Mouse (Mus musculus) limb, embryonic 14.5 days (tissue): ENCODE results near the gene Mycbp2. TPM values are rescaled to one million over a fixed set of nuclear protein-coding genes. Genes with fewer than 3 reads are reported as not detected.

Source experiments
- ATAC-seq: fragments of 200-750 bp; cut with Nextera tagmentation; 2 replicates; pipeline ENCODE4 v1.8.0; 2017; ENCODE audit warnings: low read depth, moderate number of reproducible peaks, moderate TSS enrichment; ENCODE audit not compliant: low FRiP score
- DNase-seq: peaks from one replicate; pipeline ENCODE4 v3.0.0-alpha.2; 2015; ENCODE audit warnings: low spot score
- H3K27ac ChIP-seq: fragments of 300-500 bp; sonication (generic); replicated peaks from 2 replicates; pipeline ENCODE4 v1.5.1; 2014; ENCODE audit warnings: low read depth, mild to moderate bottlenecking, low read length, moderate library complexity, mixed read lengths
- H3K27me3 ChIP-seq: fragments of 300-500 bp; sonication (generic); 2 replicates; pipeline ENCODE4 v1.6.1; 2014; ENCODE audit warnings: low read length, mixed read lengths; ENCODE audit not compliant: control insufficient read depth, insufficient read depth
- H3K36me3 ChIP-seq: fragments of 300-500 bp; sonication (generic); 2 replicates; pipeline ENCODE4 v1.6.1; 2014; ENCODE audit warnings: mild to moderate bottlenecking, low read length, moderate library complexity, mixed read lengths; ENCODE audit not compliant: control insufficient read depth, insufficient read depth
- H3K4me1 ChIP-seq: fragments of 300-500 bp; sonication (generic); 2 replicates; pipeline ENCODE4 v1.6.1; 2014; ENCODE audit warnings: antibody characterized with exemption, low read length, mixed read lengths; ENCODE audit not compliant: control insufficient read depth, insufficient read depth
- H3K4me2 ChIP-seq: fragments of 300-500 bp; sonication (generic); replicated peaks from 2 replicates; pipeline ENCODE4 v1.6.1; 2014; ENCODE audit warnings: low read depth, mild to moderate bottlenecking, low read length, moderate library complexity; ENCODE audit not compliant: severe bottlenecking
- H3K4me3 ChIP-seq: fragments of 300-500 bp; sonication (generic); replicated peaks from 2 replicates; pipeline ENCODE4 v1.5.1; 2014; ENCODE audit warnings: low read length
- H3K9ac ChIP-seq: fragments of 300-500 bp; sonication (generic); 2 replicates; pipeline ENCODE4 v1.6.1; 2014; ENCODE audit warnings: mild to moderate bottlenecking, low read depth, low read length, moderate library complexity; ENCODE audit not compliant: severe bottlenecking
- H3K9me3 ChIP-seq: fragments of 300-500 bp; sonication (generic); 2 replicates; pipeline ENCODE4 v1.6.1; 2016; ENCODE audit warnings: low read length; ENCODE audit not compliant: control insufficient read depth
- POLR2A ChIP-seq: fragments of 200-500 bp; IDR thresholded peaks from 2 replicates; pipeline ENCODE4 v1.8.0; 2012; ENCODE audit warnings: inconsistent platforms, mild to moderate bottlenecking, moderate library complexity, borderline replicate concordance; ENCODE audit not compliant: insufficient read depth, insufficient read length; ENCODE audit errors: extremely low read depth
- WGBS: fragments of 180-500 bp; shearing (Covaris S2); extraction: QIAGEN DNeasy Blood & Tissue Kit; methylation state at CpG from one replicate; pipeline ENCODE4 v1.1.7; 2014; 5-methylcytosine and 5-hydroxymethylcytosine counted together
- polyA plus RNA-seq, 2 experiments: library from polyadenylated mRNA; depleted of rRNA in 1 of 2; stranded (reverse) in 1 of 2; unstranded in 1 of 2; fragments of >200 nt; fragmentation: Nextera tagmentation in 1 of 2; extraction: Ambion mirVana in 1 of 2; gene quantifications; 2 replicates each; pipeline versions ENCODE4 v1.2.1 to v1.2.3; 2012 to 2014

The Mycbp2 gene
- polyA plus RNA-seq, 2 experiments, result 33.3 to 43.1 TPM

DNA sequence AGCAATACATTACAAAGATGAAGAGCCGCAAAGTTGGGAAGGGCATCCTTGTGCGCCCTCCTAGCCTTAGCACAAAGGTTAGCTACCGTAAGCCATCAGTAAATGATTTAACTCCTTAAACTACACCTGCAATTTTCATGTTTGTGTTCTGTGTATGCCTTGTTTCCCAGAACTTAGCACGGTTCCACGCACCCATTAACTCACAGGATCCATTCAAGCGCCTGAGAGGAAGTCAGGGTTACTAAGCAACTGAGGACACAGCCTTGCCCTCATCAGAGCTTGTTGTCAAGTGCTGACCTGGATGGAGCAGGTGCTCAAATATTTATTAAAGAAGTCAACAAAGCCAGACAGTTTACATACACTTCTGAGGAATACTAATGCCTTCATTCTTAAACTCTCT, 244.4 kb downstream of the Mycbp2 start:
- Histone ChIP-seq H3K27ac (no peak overlapping the region), H3K9me3 (no peaks in the 10 kb centered on the region), H3K9ac (no peak overlapping the region), H3K36me3 (no peaks in the 10 kb centered on the region), H3K4me2 (no peak overlapping the region), H3K4me1 (peaks cover 6% of the 10 kb centered on the region; the same call in 1 of the 2 replicates), H3K4me3 (no peak overlapping the region), H3K27me3 (no peaks in the 10 kb centered on the region)
- ATAC-seq (no peak), DNase-seq (no peak)
- WGBS, result 77% methylated on average over 6 of the region's 6 CpGs
- no peak for TF ChIP-seq POLR2A

DNA sequence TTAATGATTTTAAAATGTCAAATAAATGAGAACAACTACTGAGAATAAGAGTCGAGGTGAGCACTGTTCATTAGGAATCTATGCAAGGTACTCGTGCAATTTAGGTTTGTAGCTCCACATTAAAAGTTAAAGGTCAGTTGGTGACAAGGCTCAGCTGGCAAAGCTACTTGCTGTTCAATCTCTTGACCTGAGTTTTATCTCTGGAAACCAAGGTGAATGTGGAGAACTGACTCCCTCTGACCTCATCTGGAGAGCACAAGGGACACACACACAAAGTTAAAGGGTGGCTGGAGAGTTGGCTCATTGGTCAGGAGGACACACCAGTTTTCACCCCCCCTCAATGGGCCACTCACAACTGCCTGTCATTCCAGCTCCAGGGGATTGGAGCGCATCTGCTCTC, 245.4 kb downstream of the Mycbp2 start:
- H3K4me1 ChIP-seq, result peaks cover 8% of the 10 kb centered on the region; the same call in 1 of the 2 replicates
- WGBS, result 73% methylated on average over 3 of the region's 3 CpGs
- DNase-seq, result no peak
- H3K36me3 ChIP-seq, result no peaks in the 10 kb centered on the region
- no peak for TF ChIP-seq POLR2A
- no peaks in the 10 kb centered on the region for H3K27me3 ChIP-seq
- ATAC-seq, result no peak
- no peak overlapping the region for H3K27ac ChIP-seq
- H3K9ac ChIP-seq, result no peak overlapping the region
- no peaks in the 10 kb centered on the region for H3K9me3 ChIP-seq
- H3K4me2 ChIP-seq, result no peak overlapping the region
- H3K4me3 ChIP-seq, result no peak overlapping the region

DNA sequence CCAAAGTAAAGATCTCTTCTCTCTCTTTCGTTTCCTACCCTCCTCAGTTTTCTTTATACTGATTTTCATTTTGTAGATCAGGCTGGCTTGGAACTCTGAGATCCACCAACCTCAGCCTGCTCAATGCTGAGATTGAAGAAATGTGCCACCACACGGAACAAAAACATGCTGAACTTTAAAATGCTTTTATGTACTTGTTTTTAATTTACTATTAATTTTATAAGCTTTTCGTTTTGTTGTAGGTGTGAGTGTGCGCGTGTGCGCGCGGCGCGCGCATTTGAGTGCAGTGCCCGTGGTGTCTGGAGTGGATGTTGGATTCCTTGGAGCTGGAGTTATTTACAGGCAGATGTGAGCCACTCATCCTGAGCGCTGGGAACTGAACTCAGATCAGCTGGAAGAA, 246.3 kb downstream of the Mycbp2 start:
- H3K9me3 ChIP-seq, result no peaks in the 10 kb centered on the region
- no peak for TF ChIP-seq POLR2A
- WGBS, result 74% methylated on average over 13 of the region's 13 CpGs
- H3K27me3 ChIP-seq, result no peaks in the 10 kb centered on the region
- peak overlapping the region; percentile 95; the same call in 1 of the 2 replicates for H3K4me3 ChIP-seq
- DNase-seq, result no peak
- H3K9ac ChIP-seq, result no peak overlapping the region
- 0 out of 2 replicates have a peak, but pooled peaks cover under 1% of the 10 kb centered on the region for H3K36me3 ChIP-seq
- H3K4me2 ChIP-seq, result peak overlapping the region; percentile 35
- ATAC-seq, result no peak
- H3K27ac ChIP-seq, result no peak overlapping the region
- peaks cover 8% of the 10 kb centered on the region; the same call in 1 of the 2 replicates for H3K4me1 ChIP-seq

DNA sequence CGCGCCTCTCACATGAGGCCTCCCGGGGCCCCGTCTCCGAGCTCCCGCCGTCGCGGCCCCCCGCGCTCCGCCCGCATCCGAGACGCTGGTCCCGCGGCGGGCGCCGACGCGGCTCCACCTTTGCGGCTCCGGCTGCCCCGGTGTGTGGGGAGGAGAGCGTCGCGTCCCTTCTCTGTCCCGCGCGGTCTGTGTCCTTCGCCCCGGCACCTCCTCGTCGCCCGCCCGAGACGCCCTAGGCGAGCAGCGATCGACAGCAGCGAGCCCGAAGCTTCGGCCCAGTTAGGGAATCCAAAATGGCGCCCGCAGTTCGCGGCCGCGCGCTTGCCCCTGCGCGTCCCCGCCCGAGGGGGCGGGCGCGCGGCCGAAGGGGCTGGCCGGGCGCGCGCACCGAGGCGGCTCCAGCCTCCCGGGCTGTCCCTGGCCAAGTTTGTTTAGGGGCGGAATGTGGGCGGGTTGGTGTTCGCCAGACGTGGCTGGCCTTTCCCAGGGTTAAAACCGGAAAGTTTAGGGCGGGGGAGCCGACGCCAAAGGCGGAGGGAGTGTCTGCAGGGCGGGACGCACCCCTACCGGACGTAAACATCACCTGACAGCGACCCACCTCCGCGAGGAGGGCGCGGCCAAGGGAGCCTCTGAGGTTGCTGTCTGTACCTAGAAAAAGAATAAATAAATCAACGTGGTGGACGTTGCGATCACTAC, 247.2 kb downstream of the Mycbp2 start, which contains the start of gene Fbxl3:
TSS of gene Fbxl3 (minus strand) at position 329 of the 696 bp plus-strand sequence.
- peaks cover 8% of the 10 kb centered on the region; the same call in 1 of the 2 replicates for H3K4me1 ChIP-seq
- under 1% methylated on average over 74 of the region's 88 CpGs for WGBS
- 0 out of 2 replicates have a peak, but pooled peaks have one; percentile 50 for TF ChIP-seq POLR2A
- H3K36me3 ChIP-seq, result 0 out of 2 replicates have a peak, but pooled peaks cover 5% of the 10 kb centered on the region
- H3K27me3 ChIP-seq, result no peaks in the 10 kb centered on the region
- peak within 1 kb of the TSS; percentile 72 for H3K4me2 ChIP-seq
- no peaks in the 10 kb centered on the region for H3K9me3 ChIP-seq
- peak within 1 kb of the TSS; percentile 99 for H3K27ac ChIP-seq
- ATAC-seq (peak; percentile 90), DNase-seq (peak; percentile 90)
- H3K9ac ChIP-seq, result peak within 1 kb of the TSS; percentile 100
- H3K4me3 ChIP-seq, result peak within 1 kb of the TSS; percentile 95

DNA sequence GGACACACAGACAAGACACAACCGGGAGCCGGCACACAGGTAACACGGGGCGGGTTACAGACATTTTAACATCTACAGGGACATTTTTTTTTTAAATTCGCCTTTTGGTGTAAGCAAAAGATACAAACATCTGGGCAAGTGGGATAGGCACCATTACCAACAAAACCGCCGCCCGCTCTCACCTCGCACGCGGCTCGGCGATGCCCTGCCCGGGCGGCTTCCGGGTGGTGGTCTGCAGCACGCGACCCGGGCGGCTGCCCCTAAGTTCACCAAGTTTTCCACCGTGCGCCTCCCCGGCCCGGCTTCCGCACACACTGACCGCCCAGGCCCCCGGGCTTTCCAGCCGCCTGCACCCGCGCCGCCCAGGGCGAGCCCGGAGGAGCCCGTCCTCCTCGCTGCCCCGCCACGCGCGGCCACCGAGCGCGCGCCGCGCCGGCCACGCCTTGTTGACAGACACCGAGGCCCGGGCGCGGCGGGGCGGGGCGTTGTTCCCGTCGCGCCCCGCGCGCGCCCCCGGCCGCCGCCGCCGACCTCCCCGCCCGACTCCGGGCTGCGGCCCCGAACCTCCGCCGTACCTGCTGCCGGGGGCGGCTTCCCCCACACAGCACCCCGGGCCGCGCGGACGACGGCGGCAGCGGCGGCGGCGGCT, 247.9 kb downstream of the Mycbp2 start:
- H3K4me1 ChIP-seq, result peaks cover 8% of the 10 kb centered on the region; the same call in 1 of the 2 replicates
- H3K4me3 ChIP-seq, result peak overlapping the region; percentile 95
- DNase-seq (peak; percentile 81), ATAC-seq (peak; percentile 83)
- peak overlapping the region; percentile 100 for H3K9ac ChIP-seq
- no peaks in the 10 kb centered on the region for H3K27me3 ChIP-seq
- no peak for TF ChIP-seq POLR2A
- H3K36me3 ChIP-seq, result peaks cover 7% of the 10 kb centered on the region; the same call in 1 of the 2 replicates
- peak overlapping the region; percentile 99 for H3K27ac ChIP-seq
- H3K9me3 ChIP-seq, result no peaks in the 10 kb centered on the region
- H3K4me2 ChIP-seq, result peak overlapping the region; percentile 72
- under 1% methylated on average over 43 of the region's 86 CpGs for WGBS
